In genomic region chr9:83785501-83785900, GRCm38 (mm10) we compare ENCODE assay signal across 18 mouse cellular contexts. TPM values are rescaled to one million over a fixed set of nuclear protein-coding genes. Genes with fewer than 3 reads are reported as not detected.
"Had no signal": no experiment of that assay in that cellular context is flagged by ENCODE, and none has a peak within 500 bp of the region (broad histone marks: within the 10 kb centered on the region; RNA-seq: fewer than 3 reads in every experiment).

No protein-coding gene starts in this region.

- H3K4me1 ChIP-seq: neural tube, embryonic 12.5 days; neural tube, embryonic 13.5 days; neural tube, embryonic 15.5 days; stomach, embryonic 15.5 days had no signal

- H3K27me3 ChIP-seq: neural tube, embryonic 12.5 days; neural tube, embryonic 13.5 days; neural tube, embryonic 15.5 days; stomach, embryonic 15.5 days had no signal

- H3K4me2 ChIP-seq: neural tube, embryonic 12.5 days; neural tube, embryonic 13.5 days; neural tube, embryonic 15.5 days; stomach, embryonic 15.5 days had no signal

- H3K27ac ChIP-seq: neural tube, embryonic 12.5 days; neural tube, embryonic 13.5 days; neural tube, embryonic 15.5 days; stomach, embryonic 15.5 days; stomach, postnatal 0 days had no signal

- H3K4me3 ChIP-seq: neural tube, embryonic 12.5 days; neural tube, embryonic 13.5 days; neural tube, embryonic 15.5 days; stomach, embryonic 15.5 days had no signal

- H3K9ac ChIP-seq: neural tube, embryonic 12.5 days; neural tube, embryonic 13.5 days; neural tube, embryonic 15.5 days; stomach, embryonic 15.5 days had no signal

- DNase-seq: right cerebral cortex, adult 18-20 months; right cerebral cortex, postnatal 14 days; right cerebral cortex, postnatal 25 days; right cerebral cortex, postnatal 4 days; spleen, adult 18-20 months; thymus, adult 18-20 months; thymus, adult 2 months; thymus, postnatal 14 days; thymus, postnatal 25 days; thymus, postnatal 36 days; thymus, postnatal 4 days had no signal

- H3K36me3 ChIP-seq: stomach, embryonic 15.5 days had no signal

- H3K9me3 ChIP-seq: neural tube, embryonic 12.5 days; neural tube, embryonic 13.5 days; neural tube, embryonic 15.5 days; stomach, embryonic 15.5 days had no signal

RNA-seq across cellular contexts. Expression of gene Elovl4, which starts 20.6 kb away (rescaled TPM):
- total RNA-seq: neutrophil, adult 5-6 weeks had no signal
- polyA plus RNA-seq: spleen, adult 2 months had no signal
